Comparison of ENCODE assay signal across 29 mouse cellular contexts in genomic region chr10:100574505-100575149, GRCm38 (mm10). TPM values are rescaled to one million over a fixed set of nuclear protein-coding genes. Genes with fewer than 3 reads are reported as not detected.
DNase-seq lines count a peak whose midpoint lies in the region; ATAC-seq and TF ChIP-seq lines count a peak whose summit lies in the region.
"Had no signal": no experiment of that assay in that cellular context is flagged by ENCODE, and none has a peak within 500 bp of the region (broad histone marks: within the 10 kb centered on the region; RNA-seq: fewer than 3 reads in every experiment).

No protein-coding gene starts in this region.

- H3K36me3 ChIP-seq in intestine, embryonic 15.5 days, result peaks cover 5% of the 10 kb centered on the region; the same call in 1 of the 2 replicates
- H3K36me3 ChIP-seq in intestine, postnatal 0 days (ENCODE audit: control insufficient read depth, insufficient read depth), result peaks cover 11% of the 10 kb centered on the region; the same call in 1 of the 2 replicates
- H3K36me3 ChIP-seq in liver, embryonic 13.5 days, result peaks cover 47% of the 10 kb centered on the region
- peaks cover 7% of the 10 kb centered on the region; the same call in 1 of the 2 replicates for H3K36me3 ChIP-seq in stomach, embryonic 15.5 days
- H3K36me3 ChIP-seq in lung, postnatal 0 days (ENCODE audit: insufficient read depth, low read length), result no peaks in the 10 kb centered on the region

- no peaks in the 10 kb centered on the region for H3K4me1 ChIP-seq in intestine, embryonic 15.5 days (replicated peaks)
- no peaks in the 10 kb centered on the region for H3K4me1 ChIP-seq in intestine, postnatal 0 days (replicated peaks; ENCODE audit: control insufficient read depth, insufficient read depth, low read length)
- peaks cover 35% of the 10 kb centered on the region for H3K4me1 ChIP-seq in liver, embryonic 13.5 days (replicated peaks)
- no peaks in the 10 kb centered on the region for H3K4me1 ChIP-seq in stomach, embryonic 15.5 days
- no peaks in the 10 kb centered on the region for H3K4me1 ChIP-seq in lung, postnatal 0 days (ENCODE audit: insufficient read depth, low read depth, low read length)
- H3K4me1 ChIP-seq: embryonic facial prominence, embryonic 12.5 days; neural tube, embryonic 15.5 days had no signal

- no peak for TF ChIP-seq CTCF in intestine, postnatal 0 days (IDR thresholded peaks at IDR 0.05; ENCODE audit: low read depth)
- no peak for TF ChIP-seq CTCF in lung, postnatal 0 days (IDR thresholded peaks at IDR 0.05)

- ATAC-seq in intestine, embryonic 15.5 days, result peak; percentile 28; the same call in 1 of the 2 replicates
- ATAC-seq in intestine, postnatal 0 days, result no peak
- peak; percentile 71 for ATAC-seq in erythroblast, adult 5-6 weeks (replicated peaks; ENCODE audit: low FRiP score, poor library complexity, severe bottlenecking)
- ATAC-seq in liver, embryonic 13.5 days (ENCODE audit: low read depth), result peak; percentile 96
- ATAC-seq in stomach, embryonic 15.5 days (ENCODE audit: insufficient read depth, low FRiP score, low read depth), result peak; percentile 81; the same call in 1 of the 2 replicates
- ATAC-seq in lung, postnatal 0 days, result no peak
- ATAC-seq: forebrain, embryonic 16.5 days had no signal

- no peak overlapping the region for H3K4me2 ChIP-seq in intestine, embryonic 15.5 days (replicated peaks)
- H3K4me2 ChIP-seq in intestine, postnatal 0 days (replicated peaks; ENCODE audit: low read depth), result no peak overlapping the region
- peak overlapping the region; percentile 47 for H3K4me2 ChIP-seq in liver, embryonic 13.5 days
- H3K4me2 ChIP-seq in stomach, embryonic 15.5 days, result no peak overlapping the region
- no peak overlapping the region for H3K4me2 ChIP-seq in lung, postnatal 0 days (replicated peaks; ENCODE audit: low read depth, low read length)
- H3K4me2 ChIP-seq: embryonic facial prominence, embryonic 12.5 days; heart, embryonic 11.5 days; hindbrain, embryonic 14.5 days; neural tube, embryonic 15.5 days had no signal

- H3K27me3 ChIP-seq in intestine, embryonic 15.5 days (replicated peaks), result no peaks in the 10 kb centered on the region
- H3K27me3 ChIP-seq in intestine, postnatal 0 days (replicated peaks; ENCODE audit: control insufficient read depth, insufficient read depth, low read length), result no peaks in the 10 kb centered on the region
- H3K27me3 ChIP-seq in liver, embryonic 13.5 days, result no peaks in the 10 kb centered on the region
- no peaks in the 10 kb centered on the region for H3K27me3 ChIP-seq in stomach, embryonic 15.5 days (replicated peaks)
- H3K27me3 ChIP-seq in lung, postnatal 0 days (replicated peaks; ENCODE audit: insufficient read depth, low read length), result no peaks in the 10 kb centered on the region
- H3K27me3 ChIP-seq: embryonic facial prominence, embryonic 12.5 days; neural tube, embryonic 15.5 days had no signal

- H3K4me3 ChIP-seq in intestine, embryonic 15.5 days (replicated peaks), result no peak overlapping the region
- no peak overlapping the region for H3K4me3 ChIP-seq in intestine, postnatal 0 days (ENCODE audit: low read depth, low read length)
- H3K4me3 ChIP-seq in liver, embryonic 13.5 days (replicated peaks), result no peak overlapping the region
- no peak overlapping the region for H3K4me3 ChIP-seq in stomach, embryonic 15.5 days (replicated peaks)
- H3K4me3 ChIP-seq in lung, postnatal 0 days (ENCODE audit: low read depth, low read length), result no peak overlapping the region
- H3K4me3 ChIP-seq: embryonic facial prominence, embryonic 12.5 days; myocyte; neural tube, embryonic 15.5 days had no signal

- H3K9me3 ChIP-seq in intestine, embryonic 15.5 days, result no peaks in the 10 kb centered on the region
- no peaks in the 10 kb centered on the region for H3K9me3 ChIP-seq in intestine, postnatal 0 days (ENCODE audit: control insufficient read depth)
- no peaks in the 10 kb centered on the region for H3K9me3 ChIP-seq in liver, embryonic 13.5 days (replicated peaks)
- H3K9me3 ChIP-seq in stomach, embryonic 15.5 days, result no peaks in the 10 kb centered on the region
- no peaks in the 10 kb centered on the region for H3K9me3 ChIP-seq in lung, postnatal 0 days (ENCODE audit: low read length)
- H3K9me3 ChIP-seq: embryonic facial prominence, embryonic 12.5 days; neural tube, embryonic 15.5 days had no signal

- H3K27ac ChIP-seq in intestine, embryonic 15.5 days, result no peak overlapping the region
- no peak overlapping the region for H3K27ac ChIP-seq in intestine, postnatal 0 days (ENCODE audit: low read depth, low read length)
- H3K27ac ChIP-seq in liver, embryonic 13.5 days, result peak overlapping the region; percentile 93
- no peak overlapping the region for H3K27ac ChIP-seq in stomach, embryonic 15.5 days
- no peak overlapping the region for H3K27ac ChIP-seq in lung, postnatal 0 days (ENCODE audit: low read length)
- H3K27ac ChIP-seq: embryonic facial prominence, embryonic 12.5 days; hindbrain, embryonic 14.5 days; kidney, postnatal 0 days; neural tube, embryonic 15.5 days had no signal

- H3K9ac ChIP-seq in intestine, embryonic 15.5 days, result no peak overlapping the region
- H3K9ac ChIP-seq in intestine, postnatal 0 days (ENCODE audit: low read depth, low read length), result no peak overlapping the region
- H3K9ac ChIP-seq in liver, embryonic 13.5 days, result peak overlapping the region; percentile 43; the same call in 1 of the 2 replicates
- H3K9ac ChIP-seq in stomach, embryonic 15.5 days, result no peak overlapping the region
- no peak overlapping the region for H3K9ac ChIP-seq in lung, postnatal 0 days (replicated peaks; ENCODE audit: low read depth)
- H3K9ac ChIP-seq: embryonic facial prominence, embryonic 12.5 days; hindbrain, embryonic 14.5 days; neural tube, embryonic 15.5 days had no signal

- no peak for TF ChIP-seq EP300 in lung, postnatal 0 days (IDR thresholded peaks at IDR 0.05)

- peak; percentile 41 for DNase-seq in liver, embryonic 13.5 days
- DNase-seq in heart, postnatal 36 days, result no peak
- DNase-seq in testis, postnatal 14 days (ENCODE audit: low spot score), result no peak
- DNase-seq in lung, postnatal 0 days (ENCODE audit: low spot score), result no peak
- DNase-seq: adrenal gland, postnatal 36 days; cerebellum, adult 9-10 months; kidney, adult 11 months; midbrain, embryonic 14.5 days; right cerebral cortex, postnatal 25 days; thymus, postnatal 36 days had no signal

- 85% methylated on average over 7 of the region's 7 CpGs for WGBS in intestine, embryonic 15.5 days
- WGBS in intestine, postnatal 0 days, result 86% methylated on average over 7 of the region's 7 CpGs
- WGBS in liver, embryonic 13.5 days (ENCODE audit: insufficient replicate concordance), result 39% methylated on average over 7 of the region's 7 CpGs
- 81% methylated on average over 7 of the region's 7 CpGs for WGBS in stomach, embryonic 15.5 days
- WGBS in lung, postnatal 0 days, result 90% methylated on average over 7 of the region's 7 CpGs

- intact Hi-C loops in heart, postnatal 36 days (cut with DNase I), result no loop called here

RNA-seq across cellular contexts. Expression of gene 4930430F08Rik, which starts 15.6 kb away (rescaled TPM):
- polyA plus RNA-seq in intestine, embryonic 15.5 days (2015; fragmentation: Nextera tagmentation; extraction: Ambion mirVana), result 6.4 and 6.8 TPM in 2 replicates
- 3.6 TPM in 2 replicates for polyA plus RNA-seq in intestine, postnatal 0 days (2015; fragmentation: Nextera tagmentation; extraction: Ambion mirVana)
- total RNA-seq in erythroblast, adult 5-6 weeks (2015; ENCODE audit: low replicate concordance), result 11.5 and 13.1 TPM in 2 replicates
- total RNA-seq in erythroblast, adult 5-6 weeks (2017; ENCODE audit: low replicate concordance), result 30.2 and 31.0 TPM in 2 replicates
- polyA plus RNA-seq in liver, embryonic 13.5 days (2015; fragmentation: Nextera tagmentation; extraction: Ambion mirVana), result 16.7 and 16.8 TPM in 2 replicates
- 7.1 and 8.1 TPM in 2 replicates for polyA plus RNA-seq in stomach, embryonic 15.5 days (2015; fragmentation: Nextera tagmentation; extraction: Ambion mirVana)
- 1 to 10 TPM; 6.0 to 7.0 TPM for total RNA-seq in heart, postnatal 36 days (2021)
- polyA plus RNA-seq in lung, postnatal 0 days (2015; fragmentation: Nextera tagmentation; extraction: Ambion mirVana), result 4.0 and 5.4 TPM in 2 replicates

RNA-seq across cellular contexts. Expression of gene 1700017N19Rik, which starts 15.7 kb away (rescaled TPM):
- polyA plus RNA-seq in intestine, embryonic 15.5 days (2015; fragmentation: Nextera tagmentation; extraction: Ambion mirVana), result not detected in 2 replicates
- polyA plus RNA-seq in intestine, postnatal 0 days (2015; fragmentation: Nextera tagmentation; extraction: Ambion mirVana), result not detected in 2 replicates
- not detected in 2 replicates for total RNA-seq in erythroblast, adult 5-6 weeks (2015; ENCODE audit: low replicate concordance)
- total RNA-seq in erythroblast, adult 5-6 weeks (2017; ENCODE audit: low replicate concordance), result 0.84 TPM in 1 of 2 replicates, not detected in the other
- not detected in 2 replicates for polyA plus RNA-seq in liver, embryonic 13.5 days (2015; fragmentation: Nextera tagmentation; extraction: Ambion mirVana)
- polyA plus RNA-seq in stomach, embryonic 15.5 days (2015; fragmentation: Nextera tagmentation; extraction: Ambion mirVana), result not detected in 2 replicates
- total RNA-seq in heart, postnatal 36 days (2021), result not detected
- polyA plus RNA-seq in lung, postnatal 0 days (2015; fragmentation: Nextera tagmentation; extraction: Ambion mirVana), result not detected in 2 replicates
- total RNA-seq: adrenal gland, postnatal 36 days; gastrocnemius, postnatal 4 days; heart, postnatal 25 days; layer of hippocampus, adult 18-20 months; layer of hippocampus, postnatal 25 days; left cerebral cortex, postnatal 14 days; megakaryocyte, adult 5-6 weeks had no signal
- polyA plus RNA-seq: embryonic facial prominence, embryonic 12.5 days; forebrain, embryonic 16.5 days; heart, embryonic 11.5 days; hindbrain, embryonic 14.5 days; kidney, postnatal 0 days; limb, embryonic 14.5 days; lung, embryonic 16.5 days; myocyte had no signal

Comparison
In these comparisons a context has a peak if more than half of its experiments do, and no peak if none do; other contexts are left out.
1. ATAC-seq: peak in intestine, embryonic 15.5 days (single experiment), erythroblast, adult 5-6 weeks (single experiment), liver, embryonic 13.5 days (single experiment) and stomach, embryonic 15.5 days (single experiment); none in intestine, postnatal 0 days (single experiment) and lung, postnatal 0 days (single experiment).